Mouse (Mus musculus) urinary bladder, postnatal 36 days (tissue): ENCODE data around the gene Plekhm1.
A peak's percentile ranks its signal among the peaks of the same experiment; 100 is the strongest.

Experiments
- DNase-seq, 2 experiments: peaks; one replicate each; pipeline ENCODE4 v3.0.0; 2022; ENCODE audit warnings: low spot score in 2 of 2, mixed read lengths in 1 of 2

Plekhm1 gene

GRCm38 (mm10) chr11:103394604-103395003 lies 17.9 kb downstream of the Plekhm1 start:
- no peak for DNase-seq

GRCm38 (mm10) chr11:103394025-103394424 lies 18.5 kb downstream of the Plekhm1 start:
- no peak for DNase-seq

- no peak for DNase-seq
Measured at GRCm38 (mm10) chr11:103387870-103388526, 24.5 kb downstream of the Plekhm1 start.

GRCm38 (mm10) chr11:103386827-103387226 lies 25.7 kb downstream of the Plekhm1 start:
- no peak for DNase-seq

GRCm38 (mm10) chr11:103381956-103382613 lies 30.4 kb downstream of the Plekhm1 start:
- DNase-seq: peak; percentile 77 to 80

- DNase-seq: no peak
Measured at GRCm38 (mm10) chr11:103381505-103381904, 31.0 kb downstream of the Plekhm1 start.

- no peak for DNase-seq
Measured at GRCm38 (mm10) chr11:103380460-103380859, 32.0 kb downstream of the Plekhm1 start.

- DNase-seq: no peak
Measured at GRCm38 (mm10) chr11:103378341-103378740, 34.1 kb downstream of the Plekhm1 start.

- no peak for DNase-seq
Measured at GRCm38 (mm10) chr11:103375772-103376171, 36.7 kb downstream of the Plekhm1 start.

GRCm38 (mm10) chr11:103375258-103375657 lies 37.2 kb downstream of the Plekhm1 start:
- no peak for DNase-seq

- no peak for DNase-seq
Measured at GRCm38 (mm10) chr11:103373922-103374321, 38.6 kb downstream of the Plekhm1 start.

- no peak for DNase-seq
Measured at GRCm38 (mm10) chr11:103372561-103372960, 39.9 kb downstream of the Plekhm1 start.

- DNase-seq: no peak
Measured at GRCm38 (mm10) chr11:103372068-103372467, 40.4 kb downstream of the Plekhm1 start.

GRCm38 (mm10) chr11:103371222-103371539 lies 41.3 kb downstream of the Plekhm1 start:
- DNase-seq: no peak

- no peak for DNase-seq
Measured at GRCm38 (mm10) chr11:103370397-103371221, 41.9 kb downstream of the Plekhm1 start.

GRCm38 (mm10) chr11:103365530-103365929 lies 47.0 kb downstream of the Plekhm1 start:
- no peak for DNase-seq

- DNase-seq: no peak
Measured at GRCm38 (mm10) chr11:103365022-103365421, 47.5 kb downstream of the Plekhm1 start.

- DNase-seq: no peak
Measured at GRCm38 (mm10) chr11:103364335-103364734, 48.2 kb downstream of the Plekhm1 start.

GRCm38 (mm10) chr11:103363214-103364148 lies 49.0 kb downstream of the Plekhm1 start, which contains the start of gene Arhgap27:
Gene Arhgap27, minus strand, starts transcription at chr11:103363692.
- peak; percentile 43 to 76 for DNase-seq

- DNase-seq: peak in 1 of 2 experiments; percentile 44
Measured at GRCm38 (mm10) chr11:103362521-103363181, 49.8 kb downstream of the Plekhm1 start.

- DNase-seq: no peak
Measured at GRCm38 (mm10) chr11:103362054-103362432, 50.4 kb downstream of the Plekhm1 start.
